Mouse (Mus musculus) bone marrow macrophage, adult 2 months (primary cell): ENCODE data around the gene Ifi203. TPM values are rescaled to one million over a fixed set of nuclear protein-coding genes. Genes with fewer than 3 reads are reported as not detected.

Source experiments
- polyA plus RNA-seq: library from polyadenylated mRNA; stranded (reverse); fragments of >200 nt; gene quantifications from 2 replicates; pipeline ENCODE4 v1.2.4, GENCODE M21; 2012; ENCODE audit not compliant: missing spikeins, insufficient read depth, insufficient read length

The Ifi203 gene
- polyA plus RNA-seq, 1 experiment = 170 TPM

Other genes starting within 250 kb of the Ifi203 start
- 257 and 281 TPM in 2 replicates for gene Ifi207, start 200.9 kb downstream of the Ifi203 start, polyA plus RNA-seq
- 232 and 235 TPM in 2 replicates for gene Ifi204, start 175.7 kb downstream of the Ifi203 start, polyA plus RNA-seq
- gene Ifi211, start 29.6 kb downstream of the Ifi203 start, polyA plus RNA-seq = 104 and 108 TPM in 2 replicates
- gene Mndal, start 181 bp downstream of the Ifi203 start, polyA plus RNA-seq = 395 and 406 TPM in 2 replicates
- gene Ifi202b, start 40.1 kb upstream of the Ifi203 start, polyA plus RNA-seq = not detected in 2 replicates
- 7.4 and 9.0 TPM in 2 replicates for gene Ifi205, start 89.1 kb upstream of the Ifi203 start, polyA plus RNA-seq
- gene Olfr433, start 98.0 kb upstream of the Ifi203 start, polyA plus RNA-seq = 0.33 TPM in 1 of 2 replicates, not detected in the other
- not detected in 2 replicates for gene Olfr432, start 106.5 kb upstream of the Ifi203 start, polyA plus RNA-seq
- not detected in 2 replicates for gene Olfr430, start 123.9 kb upstream of the Ifi203 start, polyA plus RNA-seq
- 0.61 TPM in 1 of 2 replicates, not detected in the other for gene Olfr429, start 141.7 kb upstream of the Ifi203 start, polyA plus RNA-seq
- not detected in 2 replicates for gene Olfr427, start 154.2 kb upstream of the Ifi203 start, polyA plus RNA-seq
- not detected in 2 replicates for gene Olfr231, start 178.5 kb upstream of the Ifi203 start, polyA plus RNA-seq
- not detected in 2 replicates for gene Olfr424, start 188.8 kb upstream of the Ifi203 start, polyA plus RNA-seq
- not detected in 2 replicates for gene Olfr420, start 213.0 kb upstream of the Ifi203 start, polyA plus RNA-seq
- 0.20 TPM in 1 of 2 replicates, not detected in the other for gene Spta1, start 230.1 kb upstream of the Ifi203 start, polyA plus RNA-seq